Comparison of ENCODE assay signal across 8 mouse cellular contexts in the genomic region with DNA sequence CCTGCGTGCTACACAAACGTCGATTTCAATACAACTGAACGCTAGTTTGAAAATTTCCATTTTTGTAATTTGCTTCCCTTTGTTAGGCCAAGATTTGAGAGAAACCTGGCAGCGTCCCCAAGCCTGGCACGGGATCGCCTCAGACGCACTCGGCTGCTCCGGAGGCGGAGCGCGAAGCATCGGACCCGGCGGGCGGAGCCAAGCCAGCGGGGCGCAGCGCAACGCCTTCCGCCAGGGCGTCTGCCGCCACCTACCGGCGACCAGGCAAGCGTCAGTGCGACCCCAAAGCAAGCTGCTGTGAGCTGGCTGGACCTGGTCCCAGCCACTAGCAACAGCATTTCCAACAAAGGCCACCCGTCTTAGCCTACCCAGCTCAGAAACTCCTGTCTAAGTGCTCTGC.
A peak's percentile ranks its signal among the peaks of the same experiment; 100 is the strongest.
DNase-seq lines count a peak whose midpoint lies in the region; ATAC-seq and TF ChIP-seq lines count a peak whose summit lies in the region.

No protein-coding gene starts in this region.

- peak; percentile 89 for DNase-seq in Muller cell, postnatal 12 days (ENCODE audit: inconsistent ontology term)
- DNase-seq in cerebellum, adult 9-11 months: peak; percentile 94
- DNase-seq in frontal cortex, adult 2 months (ENCODE audit: extremely low spot score in 1 of 2, low spot score in 1 of 2): peak; percentile 79 to 96
- DNase-seq in hindbrain, embryonic 11.5 days (ENCODE audit: low spot score): peak; percentile 96
- DNase-seq in layer of hippocampus, postnatal 10 days (ENCODE audit: low spot score in 2 of 2): peak; percentile 97 to 98
- peak; percentile 97 for DNase-seq in lung, postnatal 0 days (ENCODE audit: low spot score)
- peak; percentile 90 for DNase-seq in ovary, postnatal 10 days (ENCODE audit: low spot score)
- DNase-seq in thymus, postnatal 0 days (ENCODE audit: low spot score): peak; percentile 87

- peak; percentile 99 for TF ChIP-seq CTCF in lung, postnatal 0 days (IDR thresholded peaks at IDR 0.05)

- no peaks in the 10 kb centered on the region for H3K9me3 ChIP-seq in hindbrain, embryonic 11.5 days (ENCODE audit: control insufficient read depth, low read length)
- H3K9me3 ChIP-seq in lung, postnatal 0 days (ENCODE audit: low read length): no peaks in the 10 kb centered on the region

- peak; percentile 89 for ATAC-seq in hindbrain, embryonic 11.5 days (ENCODE audit: low FRiP score)
- ATAC-seq in lung, postnatal 0 days: peak; percentile 93

- H3K4me3 ChIP-seq in hindbrain, embryonic 11.5 days (ENCODE audit: low read depth, low read length): peak overlapping the region; percentile 24
- H3K4me3 ChIP-seq in lung, postnatal 0 days (ENCODE audit: low read depth, low read length): peak overlapping the region; percentile 28

- H3K4me2 ChIP-seq in hindbrain, embryonic 11.5 days (replicated peaks; ENCODE audit: low read depth, low read length): peak overlapping the region; percentile 52
- peak overlapping the region; percentile 54 for H3K4me2 ChIP-seq in lung, postnatal 0 days (replicated peaks; ENCODE audit: low read depth, low read length)

- H3K27ac ChIP-seq in hindbrain, embryonic 11.5 days (ENCODE audit: low read depth, low read length): peak overlapping the region; percentile 43
- peak overlapping the region; percentile 74 for H3K27ac ChIP-seq in lung, postnatal 0 days (ENCODE audit: low read length)

- under 1% methylated on average over 29 of the region's 29 CpGs for WGBS in hindbrain, embryonic 11.5 days
- under 1% methylated on average over 29 of the region's 29 CpGs for WGBS in lung, postnatal 0 days

- H3K9ac ChIP-seq in hindbrain, embryonic 11.5 days (ENCODE audit: low read depth, low read length): peak overlapping the region; percentile 46
- peak overlapping the region; percentile 27; the same call in 1 of the 2 replicates for H3K9ac ChIP-seq in lung, postnatal 0 days (replicated peaks; ENCODE audit: low read depth)

- H3K36me3 ChIP-seq in hindbrain, embryonic 11.5 days (ENCODE audit: control insufficient read depth, insufficient read depth, low read length): no peaks in the 10 kb centered on the region
- no peaks in the 10 kb centered on the region for H3K36me3 ChIP-seq in lung, postnatal 0 days (ENCODE audit: insufficient read depth, low read length)

- H3K4me1 ChIP-seq in hindbrain, embryonic 11.5 days (replicated peaks; ENCODE audit: control insufficient read depth, insufficient read depth, low read length): no peaks in the 10 kb centered on the region
- H3K4me1 ChIP-seq in lung, postnatal 0 days (ENCODE audit: insufficient read depth, low read depth, low read length): 0 out of 2 replicates have a peak, but pooled peaks cover 9% of the 10 kb centered on the region

- no peaks in the 10 kb centered on the region; the same call in 1 of the 2 replicates for H3K27me3 ChIP-seq in hindbrain, embryonic 11.5 days (ENCODE audit: control insufficient read depth, insufficient read depth, low read length)
- no peaks in the 10 kb centered on the region for H3K27me3 ChIP-seq in lung, postnatal 0 days (replicated peaks; ENCODE audit: insufficient read depth, low read length)

- no peak for TF ChIP-seq EP300 in lung, postnatal 0 days (IDR thresholded peaks at IDR 0.05)

Comparison
In these comparisons a context has a peak if more than half of its experiments do, and no peak if none do; other contexts are left out.
1. Peak in every context shown above with its lines: DNase-seq, ATAC-seq, H3K4me3 ChIP-seq and H3K27ac ChIP-seq.